Mouse (Mus musculus): ENCODE data around the gene F830045P16Rik.
A peak's percentile ranks its signal among the peaks of the same experiment; 100 is the strongest.
"Not testable (repeated sequence)": the region's sequence is repeated elsewhere in the genome, so short reads cannot be mapped to it uniquely, and the experiment has no call there.

Gene F830045P16Rik

DNA sequence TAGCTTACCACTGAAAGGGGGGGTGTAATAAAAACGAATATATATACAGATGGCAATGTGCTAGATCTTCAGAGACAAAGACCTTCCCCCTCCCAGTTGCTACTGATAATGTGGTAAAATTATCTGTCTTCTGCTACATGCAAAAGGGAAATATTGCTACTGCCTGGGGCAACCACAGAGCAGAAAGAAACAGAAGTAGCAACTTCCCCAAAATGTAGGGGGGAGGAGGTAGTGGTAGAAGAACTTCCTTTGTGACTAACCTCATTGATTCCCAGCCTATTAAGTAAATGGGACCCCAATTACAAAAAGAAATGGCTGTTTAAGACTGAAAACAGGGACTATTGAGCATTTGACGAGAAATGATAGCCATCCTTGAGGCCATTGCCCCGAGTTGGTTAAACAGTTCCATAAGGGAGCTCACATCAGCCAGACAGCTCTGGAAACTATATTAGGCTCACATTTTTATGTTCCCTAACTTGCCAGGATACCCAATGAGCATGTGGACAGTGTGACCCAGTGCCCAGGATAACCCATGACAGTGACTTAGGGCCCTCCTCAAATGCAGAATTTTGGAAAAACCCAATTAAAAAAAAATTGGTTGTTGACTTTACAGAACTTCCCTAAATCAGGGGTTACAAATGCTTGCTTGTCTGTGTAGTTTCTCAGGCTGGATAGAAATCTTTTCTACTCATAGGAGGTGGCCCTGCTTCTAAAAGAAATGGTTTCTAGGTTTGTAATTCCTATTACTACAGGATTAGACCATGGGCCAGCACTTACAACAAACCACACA lies 46.7 kb downstream of the F830045P16Rik start:
- no peak for DNase-seq (ENCODE audit: low read depth, low spot score)

DNA sequence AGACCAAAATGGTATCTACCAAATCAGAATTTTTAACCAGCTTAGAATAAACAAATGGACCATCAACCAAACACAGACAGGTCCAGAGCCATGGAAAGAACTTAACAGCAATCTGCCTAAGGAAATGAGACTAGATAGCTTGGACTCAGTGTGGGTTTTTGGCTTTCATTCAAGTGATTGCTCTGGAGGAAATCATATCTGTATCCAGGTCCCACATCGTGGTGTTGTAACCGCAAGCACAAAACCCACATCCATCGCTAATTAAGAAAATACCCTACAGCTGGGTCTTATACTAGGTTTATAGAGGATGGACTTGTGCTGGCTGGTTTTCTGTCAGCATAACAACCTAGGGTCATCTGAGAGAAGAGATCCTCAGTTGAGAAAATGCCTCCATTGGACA lies 53.3 kb downstream of the F830045P16Rik start:
- DNase-seq (ENCODE audit: low read depth, low spot score), result no peak

DNA sequence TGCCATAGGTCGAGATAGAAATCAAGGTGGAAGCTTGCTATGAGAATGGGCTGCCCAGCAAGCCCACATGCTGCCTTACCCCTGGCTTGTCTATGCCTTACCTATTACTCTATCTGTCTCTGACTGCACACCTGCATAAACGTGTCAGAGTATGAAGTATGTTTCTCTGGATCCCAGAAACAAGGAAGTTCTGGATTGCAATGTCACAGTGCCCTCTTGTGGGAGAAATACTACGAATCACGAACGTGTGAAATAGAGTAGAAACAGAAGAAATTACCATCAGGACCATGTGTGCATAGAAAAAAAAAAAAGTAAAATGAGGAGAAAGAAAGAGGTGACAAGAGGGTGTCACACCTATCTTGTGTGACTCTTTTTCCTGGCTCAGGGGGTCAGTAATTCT lies 64.5 kb downstream of the F830045P16Rik start:
- DNase-seq (ENCODE audit: low read depth, low spot score), result peak; percentile 70

GRCm38 (mm10) chr2:129470839-129471238 lies 65.6 kb downstream of the F830045P16Rik start:
- no peak for DNase-seq (ENCODE audit: low read depth, low spot score)

DNA sequence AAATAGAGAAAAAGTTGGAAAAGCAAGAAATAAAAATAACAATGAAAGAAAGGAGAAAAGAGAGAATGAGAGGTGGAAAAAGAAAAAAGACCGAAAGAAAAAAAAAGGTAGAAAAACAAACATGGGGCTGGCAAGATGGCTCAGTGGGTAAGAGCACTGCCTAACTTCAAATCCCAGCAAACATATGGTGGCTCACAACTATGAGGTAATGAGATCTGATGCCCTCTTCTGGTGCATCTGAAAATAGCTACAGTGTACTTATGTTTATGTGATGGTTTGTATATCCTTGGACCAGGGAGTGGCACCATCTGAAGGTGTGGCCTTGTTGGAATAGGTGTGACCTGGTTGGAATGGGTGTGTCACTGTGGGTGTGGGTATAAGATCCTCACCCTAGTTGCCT lies 97.6 kb downstream of the F830045P16Rik start:
- DNase-seq (ENCODE audit: low read depth, low spot score), result not testable (repeated sequence)

- DNase-seq (ENCODE audit: low read depth, low spot score), result peak; percentile 52
Observed at GRCm38 (mm10) chr2:129435154-129435553, 101.2 kb downstream of the F830045P16Rik start.

DNA sequence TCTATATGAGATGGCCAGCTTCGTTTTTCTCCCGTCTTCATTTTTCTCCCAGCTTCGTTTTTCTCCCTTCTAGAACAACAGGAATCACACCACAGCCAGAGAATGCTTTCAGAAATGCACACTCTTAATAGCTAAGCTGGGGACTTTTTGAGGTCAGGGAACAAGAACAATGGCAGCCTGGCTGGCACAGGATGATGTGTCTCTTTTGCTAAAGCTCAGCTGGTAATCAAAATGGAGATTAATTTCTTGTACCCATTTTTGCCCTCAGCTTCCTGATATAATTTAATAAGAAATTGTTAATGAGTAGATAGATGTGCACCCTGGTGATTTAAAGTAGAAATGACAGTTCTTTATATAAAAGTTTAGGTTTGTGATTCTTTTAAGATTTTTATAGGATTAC lies 112.7 kb downstream of the F830045P16Rik start:
- no peak for DNase-seq (ENCODE audit: low read depth, low spot score)

DNA sequence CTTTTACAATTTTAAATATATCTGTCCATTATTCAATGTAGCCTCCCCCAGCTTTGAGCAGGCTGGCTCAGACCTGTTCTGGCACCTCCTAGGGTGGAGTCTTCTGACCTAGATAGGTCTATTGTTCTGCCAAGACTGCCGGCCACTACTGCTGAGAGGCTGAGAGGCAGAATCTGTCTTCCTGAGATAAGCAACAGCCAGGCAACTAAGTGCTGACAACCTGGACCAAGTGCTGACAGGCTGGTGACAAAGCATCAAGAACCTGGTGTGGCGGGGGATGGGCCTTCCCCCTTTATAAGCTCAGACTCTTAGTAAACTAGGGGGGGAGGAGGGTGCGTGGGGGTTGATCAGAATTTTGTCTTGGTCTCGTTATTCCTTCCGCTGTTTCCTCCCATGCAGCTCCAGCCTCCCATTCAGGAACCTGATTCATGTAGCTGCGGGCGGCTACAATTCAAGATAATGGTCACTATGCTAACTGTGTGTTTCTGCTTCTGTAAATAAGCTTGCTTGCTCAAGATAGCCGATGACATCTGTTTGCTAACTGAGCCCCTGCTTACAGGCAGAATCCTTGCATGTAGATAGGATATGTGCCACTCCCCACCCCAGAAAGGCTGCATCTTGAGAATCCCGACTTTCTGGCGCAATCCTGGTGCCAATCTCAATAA lies 115.4 kb downstream of the F830045P16Rik start:
- DNase-seq (ENCODE audit: low read depth, low spot score), result peak; percentile 90

DNA sequence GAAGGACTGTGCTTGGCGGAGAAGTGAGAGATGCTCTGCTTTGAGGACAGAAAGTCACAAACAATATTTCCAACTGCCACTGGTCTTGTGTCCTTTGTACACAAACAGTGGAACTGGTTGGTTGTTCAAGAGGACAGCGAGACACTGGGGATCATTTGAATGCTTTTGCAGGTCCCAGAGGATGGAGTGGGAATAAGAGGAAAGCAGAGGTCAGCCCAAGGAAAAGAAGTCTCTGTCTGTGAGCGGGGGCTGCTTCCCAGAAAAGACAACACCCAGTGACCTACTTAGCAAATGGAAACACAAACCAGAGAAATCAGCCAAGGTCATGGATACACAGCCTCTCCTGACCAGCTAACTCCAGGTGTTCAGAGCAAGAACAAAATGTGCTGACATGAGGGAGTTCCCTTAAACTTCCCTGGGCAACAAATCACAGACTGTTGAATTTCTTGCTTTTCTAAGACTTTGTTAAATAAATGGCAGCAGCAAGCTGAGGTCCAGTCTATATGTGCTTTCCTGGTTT lies 117.0 kb downstream of the F830045P16Rik start:
- no peak for DNase-seq (ENCODE audit: low read depth, low spot score)

- DNase-seq (ENCODE audit: low read depth, low spot score), result peak; percentile 66
Observed at GRCm38 (mm10) chr2:129414593-129414992, 121.8 kb downstream of the F830045P16Rik start.

- peak; percentile 75 for DNase-seq (ENCODE audit: low read depth, low spot score)
Observed at GRCm38 (mm10) chr2:129413488-129413887, 122.9 kb downstream of the F830045P16Rik start.

GRCm38 (mm10) chr2:129411651-129412050 lies 124.8 kb downstream of the F830045P16Rik start:
- peak; percentile 36 for DNase-seq (ENCODE audit: low read depth, low spot score)

- no peak for DNase-seq (ENCODE audit: low read depth, low spot score)
Observed at GRCm38 (mm10) chr2:129410344-129410743, 126.1 kb downstream of the F830045P16Rik start.

DNA sequence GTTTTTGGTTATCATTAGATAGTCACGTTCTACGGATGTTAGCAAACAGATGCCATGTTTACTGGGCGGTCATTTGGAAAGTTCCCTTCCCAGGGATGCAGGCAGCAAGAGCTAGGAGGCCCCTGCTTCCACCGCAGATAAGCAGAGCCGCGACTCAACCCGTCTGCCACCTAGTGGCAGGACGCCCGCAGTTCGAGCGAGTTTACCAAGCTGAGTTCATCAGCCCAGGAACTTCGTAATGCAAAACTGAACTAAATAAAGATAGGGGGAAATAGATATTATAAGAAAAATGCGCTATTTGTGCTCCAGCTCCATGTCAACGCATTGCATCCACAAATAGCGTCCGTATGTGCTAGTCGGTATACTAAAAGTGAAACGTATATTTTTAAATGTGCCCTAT lies 127.9 kb downstream of the F830045P16Rik start:
- peak; percentile 90 for DNase-seq (ENCODE audit: low read depth, low spot score)
